ENCODE assay signal across 15 mouse cellular contexts in the genomic region with DNA sequence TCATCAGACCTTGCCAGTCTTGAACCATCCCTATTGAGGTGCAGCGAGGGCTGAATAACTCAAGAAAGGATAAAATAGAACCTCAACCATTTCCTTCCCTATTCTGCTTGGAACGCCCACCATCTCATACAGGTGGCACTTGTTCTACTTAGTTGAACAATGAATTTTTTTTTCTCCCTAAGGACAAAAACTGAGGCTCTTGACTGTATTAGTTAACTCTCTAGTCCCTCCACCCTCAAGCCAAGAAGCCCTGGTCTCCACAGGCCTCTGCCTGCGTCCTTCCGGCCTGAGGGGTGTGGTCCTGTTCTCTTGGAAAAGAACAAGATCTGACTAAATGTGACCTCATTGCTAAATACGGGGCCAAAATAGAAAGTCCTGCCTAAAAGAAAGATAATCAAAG. TPM values are rescaled to one million over a fixed set of nuclear protein-coding genes. Genes with fewer than 3 reads are reported as not detected.
DNase-seq lines count a peak whose midpoint lies in the region; ATAC-seq lines count a peak whose summit lies in the region.
"Had no signal": no experiment of that assay in that cellular context is flagged by ENCODE, and none has a peak within 500 bp of the region (broad histone marks: within the 10 kb centered on the region; RNA-seq: fewer than 3 reads in every experiment).

No protein-coding gene starts in this region.

- H3K4me2 ChIP-seq in heart, embryonic 11.5 days = no peak overlapping the region
- no peak overlapping the region for H3K4me2 ChIP-seq in midbrain, embryonic 15.5 days
- H3K4me2 ChIP-seq: forebrain, embryonic 12.5 days; heart, embryonic 15.5 days had no signal

- ATAC-seq in heart, embryonic 11.5 days (replicated peaks; ENCODE audit: insufficient number of reproducible peaks, low FRiP score, low TSS enrichment) = no peak
- peak; percentile 59 to 72; a peak in 2 of 4 replicates for ATAC-seq in hematopoietic stem cell, adult 5-6 weeks (replicated peaks in 1 of 2; ENCODE audit: insufficient read depth in 1 of 2, low FRiP score in 2 of 2, low TSS enrichment in 1 of 2, low read depth in 1 of 2, poor library complexity in 2 of 2, severe bottlenecking in 2 of 2)
- no peak for ATAC-seq in monocyte, adult 5-6 weeks (replicated peaks; ENCODE audit: insufficient number of reproducible peaks, low FRiP score, low TSS enrichment, poor library complexity, severe bottlenecking)
- no peak for ATAC-seq in midbrain, embryonic 15.5 days (replicated peaks)
- ATAC-seq: hindbrain, postnatal 0 days had no signal

- WGBS in heart, embryonic 11.5 days (ENCODE audit: insufficient replicate concordance) = 83% methylated on average over 5 of the region's 5 CpGs
- 93% methylated on average over 5 of the region's 5 CpGs for WGBS in midbrain, embryonic 15.5 days

- no peak overlapping the region for H3K27ac ChIP-seq in heart, embryonic 11.5 days (ENCODE audit: low read depth, low read length)
- no peak overlapping the region for H3K27ac ChIP-seq in midbrain, embryonic 15.5 days
- H3K27ac ChIP-seq: forebrain, embryonic 12.5 days; heart, embryonic 15.5 days; hindbrain, postnatal 0 days; left cerebral cortex, adult 2 months had no signal

- H3K4me3 ChIP-seq in heart, embryonic 11.5 days (ENCODE audit: low read depth, low read length) = no peak overlapping the region
- no peak overlapping the region for H3K4me3 ChIP-seq in midbrain, embryonic 15.5 days
- H3K4me3 ChIP-seq: forebrain, embryonic 12.5 days; heart, embryonic 15.5 days; left cerebral cortex, adult 2 months had no signal

- H3K36me3 ChIP-seq in heart, embryonic 11.5 days (ENCODE audit: control insufficient read depth, insufficient read depth, low read length) = no peaks in the 10 kb centered on the region
- H3K36me3 ChIP-seq in midbrain, embryonic 15.5 days (replicated peaks) = no peaks in the 10 kb centered on the region
- H3K36me3 ChIP-seq: forebrain, embryonic 12.5 days; heart, embryonic 15.5 days had no signal

- no peaks in the 10 kb centered on the region for H3K27me3 ChIP-seq in heart, embryonic 11.5 days (ENCODE audit: control insufficient read depth, insufficient read depth, low read length)
- H3K27me3 ChIP-seq in midbrain, embryonic 15.5 days (replicated peaks) = no peaks in the 10 kb centered on the region
- H3K27me3 ChIP-seq: forebrain, embryonic 12.5 days; heart, embryonic 15.5 days had no signal

- peak; percentile 69 to 82 for DNase-seq in heart, adult 18-20 months
- peak; percentile 10 to 40 for DNase-seq in urinary bladder, postnatal 36 days (ENCODE audit: low spot score in 2 of 2)
- DNase-seq in urinary bladder, postnatal 25 days (ENCODE audit: low spot score) = no peak
- DNase-seq in retina, postnatal 1 day = no peak
- DNase-seq: adrenal gland, postnatal 14 days; kidney, adult 2 months; thymus, postnatal 36 days had no signal

- H3K9me3 ChIP-seq in heart, embryonic 11.5 days (replicated peaks; ENCODE audit: control insufficient read depth, low read length) = no peaks in the 10 kb centered on the region
- no peaks in the 10 kb centered on the region for H3K9me3 ChIP-seq in midbrain, embryonic 15.5 days
- H3K9me3 ChIP-seq: forebrain, embryonic 12.5 days; heart, embryonic 15.5 days had no signal

- H3K4me1 ChIP-seq in heart, embryonic 11.5 days (ENCODE audit: control insufficient read depth, insufficient read depth, low read length) = no peaks in the 10 kb centered on the region
- peaks cover 9% of the 10 kb centered on the region for H3K4me1 ChIP-seq in midbrain, embryonic 15.5 days

- no peak overlapping the region for H3K9ac ChIP-seq in heart, embryonic 11.5 days (ENCODE audit: low read depth, low read length)
- H3K9ac ChIP-seq in midbrain, embryonic 15.5 days = no peak overlapping the region
- H3K9ac ChIP-seq: forebrain, embryonic 12.5 days; heart, embryonic 15.5 days had no signal

RNA-seq across cellular contexts. Expression of a gene that starts 48.4 kb away (rescaled TPM):
- total RNA-seq in heart, adult 18-20 months (2021) = 1 to 10 TPM; 6.5 to 8.8 TPM
- polyA plus RNA-seq in heart, embryonic 11.5 days (2014; fragmentation: Nextera tagmentation; extraction: Ambion mirVana) = 1.6 and 1.7 TPM in 2 replicates
- total RNA-seq in hematopoietic stem cell, adult 5-6 weeks (2017) = 31.8 and 42.3 TPM in 2 replicates
- total RNA-seq in monocyte, adult 5-6 weeks (2017) = 224 to 262 TPM (median 261 TPM) in 3 replicates
- polyA plus RNA-seq in midbrain, embryonic 15.5 days (2015; fragmentation: Nextera tagmentation; extraction: Ambion mirVana) = 5.9 and 6.1 TPM in 2 replicates

Comparison
In these comparisons a context has a peak if more than half of its experiments do, and no peak if none do; other contexts are left out.
1. DNase-seq: peak in heart, adult 18-20 months (2 of 2) and urinary bladder, postnatal 36 days (2 of 2); none in urinary bladder, postnatal 25 days (single experiment) and retina, postnatal 1 day (single experiment).
2. ATAC-seq: peak in hematopoietic stem cell, adult 5-6 weeks (2 of 2); none in heart, embryonic 11.5 days (single experiment), monocyte, adult 5-6 weeks (single experiment) and midbrain, embryonic 15.5 days (single experiment).